Mouse (Mus musculus): ENCODE data around the gene Nectin4. TPM values are rescaled to one million over a fixed set of nuclear protein-coding genes. Genes with fewer than 3 reads are reported as not detected.
"Not testable (repeated sequence)": the region's sequence is repeated elsewhere in the genome, so short reads cannot be mapped to it uniquely, and the experiment has no call there.

Nectin4 gene
- 3.2 and 3.8 TPM in 2 replicates for polyA plus RNA-seq (2012; rRNA removed)

GRCm38 (mm10) chr1:171369845-171370556 lies at the start of gene Nectin4:
Gene Nectin4, plus strand, starts transcription at chr1:171370099.
- Histone ChIP-seq H3K4me1 (ENCODE audit: control insufficient read depth, insufficient read depth, low read length) (no peaks in the 10 kb centered on the region), H3K27ac (ENCODE audit: insufficient read depth, low read length) (no peak within 1 kb of the TSS), H3K4me3 (ENCODE audit: insufficient read depth, low read length) (no peak within 1 kb of the TSS)
- TF ChIP-seq CTCF (IDR thresholded peaks at IDR 0.05; ENCODE audit: extremely low read depth, insufficient read depth, low read length) (no peak), POLR2A (IDR thresholded peaks at IDR 0.05; ENCODE audit: extremely low read depth, insufficient read depth, low read length) (no peak)

DNA sequence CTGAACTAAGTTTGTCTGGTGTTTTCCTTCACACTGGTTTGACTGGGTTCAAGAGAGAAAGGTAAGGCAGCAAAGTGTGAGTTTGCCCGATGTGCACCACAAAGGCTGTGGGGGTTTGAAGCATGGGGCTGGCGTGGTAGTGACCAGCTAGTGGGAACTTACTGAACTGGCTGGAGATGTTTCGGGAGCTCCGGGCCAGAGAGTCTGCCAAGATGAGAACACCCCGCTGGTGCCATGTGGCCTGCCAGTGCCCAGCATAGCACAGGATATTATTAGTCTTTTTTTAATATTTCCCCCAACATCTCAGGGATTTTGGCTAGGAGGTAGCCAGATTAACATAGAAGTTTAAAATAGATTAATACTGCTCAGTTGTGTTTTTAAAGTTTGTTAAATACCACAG lies 49.7 kb upstream of the Nectin4 start:
- TF ChIP-seq POLR2A (IDR thresholded peaks at IDR 0.05; ENCODE audit: extremely low read depth, insufficient read depth, low read length) (no peak), CTCF (IDR thresholded peaks at IDR 0.05; ENCODE audit: extremely low read depth, insufficient read depth, low read length) (no peak)
- no peak overlapping the region for H3K27ac ChIP-seq (ENCODE audit: insufficient read depth, low read length)
- H3K4me1 ChIP-seq (ENCODE audit: control insufficient read depth, insufficient read depth, low read length) = no peaks in the 10 kb centered on the region
- no peak overlapping the region for H3K4me3 ChIP-seq (ENCODE audit: insufficient read depth, low read length)

DNA sequence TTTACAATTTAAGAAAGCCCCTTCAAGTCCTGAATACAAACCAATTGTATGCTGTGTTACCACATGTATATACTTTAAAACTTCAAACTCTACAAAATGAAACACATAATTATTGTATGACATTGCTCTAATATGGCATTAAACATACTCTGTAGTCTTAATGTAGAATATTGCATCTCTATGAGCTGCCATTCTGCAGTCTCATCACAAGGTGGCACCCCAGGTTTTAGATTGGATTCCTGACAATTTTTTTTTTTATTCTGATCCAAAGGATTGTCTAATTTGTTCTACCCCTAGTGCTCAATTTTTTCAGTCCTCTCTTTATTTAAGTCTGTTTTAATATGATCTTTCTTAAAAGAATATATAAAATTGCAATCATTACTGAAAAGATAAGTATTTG lies 48.5 kb upstream of the Nectin4 start:
- H3K4me1 ChIP-seq (ENCODE audit: control insufficient read depth, insufficient read depth, low read length) = no peaks in the 10 kb centered on the region
- TF ChIP-seq CTCF (IDR thresholded peaks at IDR 0.05; ENCODE audit: extremely low read depth, insufficient read depth, low read length) = no peak
- H3K27ac ChIP-seq (ENCODE audit: insufficient read depth, low read length) = no peak overlapping the region
- no peak overlapping the region for H3K4me3 ChIP-seq (ENCODE audit: insufficient read depth, low read length)

- no peak overlapping the region for H3K27ac ChIP-seq (ENCODE audit: insufficient read depth, low read length)
- H3K4me3 ChIP-seq (ENCODE audit: insufficient read depth, low read length) = no peak overlapping the region
- TF ChIP-seq CTCF (IDR thresholded peaks at IDR 0.05; ENCODE audit: extremely low read depth, insufficient read depth, low read length) (no peak), POLR2A (IDR thresholded peaks at IDR 0.05; ENCODE audit: extremely low read depth, insufficient read depth, low read length) (no peak)
- H3K4me1 ChIP-seq (ENCODE audit: control insufficient read depth, insufficient read depth, low read length) = no peaks in the 10 kb centered on the region
Observed at GRCm38 (mm10) chr1:171322012-171322411, 47.9 kb upstream of the Nectin4 start.

- peaks cover 4% of the 10 kb centered on the region for H3K4me1 ChIP-seq (ENCODE audit: control insufficient read depth, insufficient read depth, low read length)
- no peak overlapping the region for H3K4me3 ChIP-seq (ENCODE audit: insufficient read depth, low read length)
- TF ChIP-seq CTCF (IDR thresholded peaks at IDR 0.05; ENCODE audit: extremely low read depth, insufficient read depth, low read length) (no peak), POLR2A (IDR thresholded peaks at IDR 0.05; ENCODE audit: extremely low read depth, insufficient read depth, low read length) (no peak)
- H3K27ac ChIP-seq (ENCODE audit: insufficient read depth, low read length) = no peak overlapping the region
Observed at GRCm38 (mm10) chr1:171325571-171325970, 44.3 kb upstream of the Nectin4 start.

- H3K4me3 ChIP-seq (ENCODE audit: insufficient read depth, low read length); H3K27ac ChIP-seq (ENCODE audit: insufficient read depth, low read length); H3K4me1 ChIP-seq (ENCODE audit: control insufficient read depth, insufficient read depth, low read length): not testable (repeated sequence)
Observed at GRCm38 (mm10) chr1:171326588-171326987, 43.3 kb upstream of the Nectin4 start.

DNA sequence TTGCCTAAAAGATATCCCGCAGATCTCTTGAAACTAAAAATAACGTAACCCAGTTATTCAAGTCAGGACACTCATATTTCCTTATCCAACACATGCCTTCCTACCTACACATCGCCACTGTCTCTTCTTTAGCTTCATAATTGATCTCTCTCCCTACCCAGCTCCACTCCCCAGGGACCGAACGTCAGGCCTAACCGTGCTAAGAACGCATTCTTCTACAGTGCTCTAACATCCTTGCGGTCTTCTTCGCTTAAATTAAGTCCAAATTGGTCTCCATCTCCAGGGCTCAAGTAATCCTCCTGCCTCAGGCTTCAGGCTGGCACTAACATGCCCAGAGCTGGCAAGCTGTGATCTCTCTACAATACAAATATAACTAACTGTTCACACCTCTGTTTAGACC lies 41.7 kb upstream of the Nectin4 start:
- Histone ChIP-seq H3K4me1 (ENCODE audit: control insufficient read depth, insufficient read depth, low read length) (peaks cover 6% of the 10 kb centered on the region), H3K4me3 (ENCODE audit: insufficient read depth, low read length) (peak overlapping the region; percentile 71), H3K27ac (ENCODE audit: insufficient read depth, low read length) (peak overlapping the region; percentile 61; the same call in 1 of the 2 replicates)
- no peak for TF ChIP-seq POLR2A (IDR thresholded peaks at IDR 0.05; ENCODE audit: extremely low read depth, insufficient read depth, low read length)
- TF ChIP-seq CTCF (IDR thresholded peaks at IDR 0.05; ENCODE audit: extremely low read depth, insufficient read depth, low read length) = no peak

GRCm38 (mm10) chr1:171328839-171329432 lies 41.0 kb upstream of the Nectin4 start, which contains the start of gene Dedd:
Gene Dedd, plus strand, starts transcription at chr1:171329145.
- TF ChIP-seq CTCF (IDR thresholded peaks at IDR 0.05; ENCODE audit: extremely low read depth, insufficient read depth, low read length) (no peak), POLR2A (IDR thresholded peaks at IDR 0.05; ENCODE audit: extremely low read depth, insufficient read depth, low read length) (peak; percentile 67)
- peak within 1 kb of the TSS; percentile 61 for H3K27ac ChIP-seq (ENCODE audit: insufficient read depth, low read length)
- peaks cover 8% of the 10 kb centered on the region for H3K4me1 ChIP-seq (ENCODE audit: control insufficient read depth, insufficient read depth, low read length)
- peak within 1 kb of the TSS; percentile 71 for H3K4me3 ChIP-seq (ENCODE audit: insufficient read depth, low read length)

- H3K4me1 ChIP-seq (ENCODE audit: control insufficient read depth, insufficient read depth, low read length) = peaks cover 8% of the 10 kb centered on the region
- TF ChIP-seq POLR2A (IDR thresholded peaks at IDR 0.05; ENCODE audit: extremely low read depth, insufficient read depth, low read length) (no peak), CTCF (IDR thresholded peaks at IDR 0.05; ENCODE audit: extremely low read depth, insufficient read depth, low read length) (no peak)
- no peak overlapping the region for H3K27ac ChIP-seq (ENCODE audit: insufficient read depth, low read length)
- H3K4me3 ChIP-seq (ENCODE audit: insufficient read depth, low read length) = peak overlapping the region; percentile 71
Observed at GRCm38 (mm10) chr1:171329433-171330215, 40.3 kb upstream of the Nectin4 start.

GRCm38 (mm10) chr1:171330216-171330560 lies 39.7 kb upstream of the Nectin4 start:
- Histone ChIP-seq H3K4me3 (ENCODE audit: insufficient read depth, low read length) (peak overlapping the region; percentile 71), H3K27ac (ENCODE audit: insufficient read depth, low read length) (no peak overlapping the region), H3K4me1 (ENCODE audit: control insufficient read depth, insufficient read depth, low read length) (peaks cover 8% of the 10 kb centered on the region)
- TF ChIP-seq POLR2A (IDR thresholded peaks at IDR 0.05; ENCODE audit: extremely low read depth, insufficient read depth, low read length) (no peak), CTCF (IDR thresholded peaks at IDR 0.05; ENCODE audit: extremely low read depth, insufficient read depth, low read length) (no peak)
